Mouse (Mus musculus) heart, adult 2 months (tissue): ENCODE measurements at regions not wholly inside any gene's neighbourhood (a gene's known extent, or its start where the extent isn't known, plus 50 kb on each side); places are given as distances from the start of the nearest gene placed in this dataset.
"Not testable (repeated sequence)": the region's sequence is repeated elsewhere in the genome, so short reads cannot be mapped to it uniquely, and the experiment has no call there.

Source experiments
- DNase-seq, 2 experiments: peaks; one replicate each; pipeline ENCODE4 v3.0.0; 2021
- H3K27ac ChIP-seq: fragments of 200-600 bp; 2 replicates; pipeline ENCODE4 v1.8.1; 2022
- H3K27me3 ChIP-seq: fragments of 200-500 bp; 2 replicates; pipeline ENCODE4 v1.6.1; 2012; ENCODE audit warnings: mild to moderate bottlenecking, low read length, inconsistent platforms, mixed read lengths; ENCODE audit not compliant: control insufficient read depth, insufficient read depth
- H3K36me3 ChIP-seq: fragments of 200-500 bp; 2 replicates; pipeline ENCODE4 v1.6.1; 2012; ENCODE audit warnings: low read length, inconsistent platforms; ENCODE audit not compliant: control insufficient read depth, insufficient read depth
- H3K4me1 ChIP-seq: fragments of 200-500 bp; 2 replicates; pipeline ENCODE4 v1.6.1; 2011; ENCODE audit warnings: low read length; ENCODE audit not compliant: control insufficient read depth, insufficient read depth
- H3K4me3 ChIP-seq: fragments of 200-600 bp; 2 replicates; pipeline ENCODE4 v1.8.1; 2022
- H3K79me2 ChIP-seq: fragments of 200-500 bp; replicated peaks from 2 replicates; pipeline ENCODE4 v1.6.1; 2012; ENCODE audit warnings: mild to moderate bottlenecking, inconsistent platforms, low read length, moderate library complexity, mixed read lengths; ENCODE audit not compliant: control insufficient read depth, insufficient read depth
- H3K9ac ChIP-seq: fragments of 200-500 bp; 2 replicates; pipeline ENCODE4 v1.6.1; 2012; ENCODE audit warnings: low read depth, mild to moderate bottlenecking, control low read depth, inconsistent platforms, low read length, mixed read lengths
- CTCF ChIP-seq: fragments of 200-600 bp; IDR thresholded peaks from 2 replicates; pipeline ENCODE4 v1.8.1; 2022; ENCODE audit warnings: antibody characterized with exemption, mild to moderate bottlenecking, moderate library complexity
- EP300 ChIP-seq: fragments of 200-500 bp; IDR thresholded peaks from 2 replicates; pipeline ENCODE4 v1.6.1; 2011; ENCODE audit warnings: low read depth, low read length, control low read depth; ENCODE audit not compliant: insufficient read depth
- POLR2A ChIP-seq: fragments of 200-500 bp; IDR thresholded peaks from 2 replicates; pipeline ENCODE4 v1.6.1; 2011; ENCODE audit warnings: mild to moderate bottlenecking, low read depth, low read length, control low read depth; ENCODE audit not compliant: insufficient read depth
- WGBS: fragments of 180-500 bp; shearing (Covaris S2); methylation state at CpG from one replicate; pipeline ENCODE4 v1.1.7; 2018; 5-methylcytosine and 5-hydroxymethylcytosine counted together
- intact Hi-C: fragments of 180-260 bp; cut with DNase I; formaldehyde crosslinking; loops from one replicate; pipeline ENCODE4 v1.15.1; 2025

- 99% methylated on average over 3 of the region's 3 CpGs for WGBS
These were observed 169.1 kb upstream of the Cdkn3 start for GRCm38 (mm10) chr14:46591211-46591610.

GRCm38 (mm10) chr14:46586093-46586492 lies 174.2 kb upstream of the Cdkn3 start:
- no peak for DNase-seq
- no peaks in the 10 kb centered on the region for H3K36me3 ChIP-seq
- intact Hi-C loops, result no loop called here
- no peaks in the 10 kb centered on the region for H3K27me3 ChIP-seq
- no peak overlapping the region for H3K27ac ChIP-seq
- no peak overlapping the region for H3K9ac ChIP-seq
- WGBS, result 81% methylated on average over 11 of the region's 11 CpGs
- H3K4me3 ChIP-seq, result no peak overlapping the region
- H3K79me2 ChIP-seq, result no peaks in the 10 kb centered on the region
- TF ChIP-seq EP300 (no peak), CTCF (no peak), POLR2A (no peak)
- H3K4me1 ChIP-seq, result no peaks in the 10 kb centered on the region

More at GRCm38 (mm10) chr14:46591211-46591610, 169.1 kb upstream of the Cdkn3 start:
- Histone ChIP-seq H3K4me3 (no peak overlapping the region), H3K27me3 (no peaks in the 10 kb centered on the region), H3K36me3 (no peaks in the 10 kb centered on the region), H3K27ac (no peak overlapping the region), H3K9ac (no peak overlapping the region), H3K79me2 (no peaks in the 10 kb centered on the region), H3K4me1 (no peaks in the 10 kb centered on the region)
- no peak for DNase-seq
- intact Hi-C loops, result no loop called here
- no peak for TF ChIP-seq POLR2A
- TF ChIP-seq EP300, result no peak
- no peak for TF ChIP-seq CTCF

- Histone ChIP-seq H3K27ac (no peak overlapping the region), H3K4me1 (no peaks in the 10 kb centered on the region), H3K27me3 (no peaks in the 10 kb centered on the region), H3K36me3 (no peaks in the 10 kb centered on the region), H3K4me3 (no peak overlapping the region), H3K9ac (no peak overlapping the region), H3K79me2 (no peaks in the 10 kb centered on the region)
- 63% methylated on average over 13 of the region's 13 CpGs for WGBS
- intact Hi-C loops, result no loop called here
- no peak for DNase-seq
- TF ChIP-seq CTCF, result no peak
- no peak for TF ChIP-seq EP300
- TF ChIP-seq POLR2A, result no peak
These were observed 182.0 kb upstream of the Cdkn3 start for GRCm38 (mm10) chr14:46578051-46579000.

- H3K4me3 ChIP-seq, result no peak overlapping the region
- no peaks in the 10 kb centered on the region for H3K36me3 ChIP-seq
- H3K4me1 ChIP-seq, result no peaks in the 10 kb centered on the region
- TF ChIP-seq EP300 (no peak), CTCF (no peak), POLR2A (no peak)
- intact Hi-C loops, result no loop called here
- no peaks in the 10 kb centered on the region for H3K79me2 ChIP-seq
- WGBS, result 88% methylated on average over 4 of the region's 4 CpGs
- no peak for DNase-seq
- no peaks in the 10 kb centered on the region for H3K27me3 ChIP-seq
- H3K9ac ChIP-seq, result no peak overlapping the region
- H3K27ac ChIP-seq, result no peak overlapping the region
These were observed 184.5 kb upstream of the Cdkn3 start for GRCm38 (mm10) chr14:46575889-46576288.

GRCm38 (mm10) chr14:46575414-46575813 lies 184.9 kb upstream of the Cdkn3 start:
- no peak for TF ChIP-seq EP300
- TF ChIP-seq CTCF, result no peak
- TF ChIP-seq POLR2A, result no peak
- Histone ChIP-seq H3K27ac (no peak overlapping the region), H3K79me2 (no peaks in the 10 kb centered on the region), H3K27me3 (no peaks in the 10 kb centered on the region), H3K4me1 (no peaks in the 10 kb centered on the region), H3K36me3 (no peaks in the 10 kb centered on the region), H3K4me3 (no peak overlapping the region), H3K9ac (no peak overlapping the region)
- intact Hi-C loops, result no loop called here
- 88% methylated on average over 3 of the region's 3 CpGs for WGBS
- no peak for DNase-seq

GRCm38 (mm10) chr14:46573401-46573800 lies 182.9 kb upstream of the Bmp4 start:
- 56% methylated on average over 6 of the region's 6 CpGs for WGBS
- Histone ChIP-seq H3K9ac (no peak overlapping the region), H3K27ac (no peak overlapping the region)

GRCm38 (mm10) chr14:46572972-46573371 lies 182.5 kb upstream of the Bmp4 start:
- H3K36me3 ChIP-seq, H3K4me3 ChIP-seq, H3K27ac ChIP-seq, intact Hi-C loops, DNase-seq, H3K27me3 ChIP-seq, H3K9ac ChIP-seq, H3K4me1 ChIP-seq, H3K79me2 ChIP-seq: not testable (repeated sequence)
- 75% methylated on average over 2 of the region's 2 CpGs for WGBS

More at GRCm38 (mm10) chr14:46573401-46573800, 182.9 kb upstream of the Bmp4 start:
- H3K4me3 ChIP-seq, result no peak overlapping the region
- intact Hi-C loops, result no loop called here
- no peaks in the 10 kb centered on the region for H3K79me2 ChIP-seq
- TF ChIP-seq EP300, result no peak
- no peak for TF ChIP-seq POLR2A
- no peak for TF ChIP-seq CTCF
- H3K4me1 ChIP-seq, result no peaks in the 10 kb centered on the region
- no peaks in the 10 kb centered on the region for H3K27me3 ChIP-seq
- no peaks in the 10 kb centered on the region for H3K36me3 ChIP-seq
- no peak for DNase-seq
